Mouse (Mus musculus) CH12.LX (cell line): ENCODE measurements around the gene Ceacam14. TPM values are rescaled to one million over a fixed set of nuclear protein-coding genes. Genes with fewer than 3 reads are reported as not detected.

Experiments used
- DNase-seq: peaks from one replicate; pipeline ENCODE4 v3.0.0-alpha.2; 2013; ENCODE audit errors: extremely low read depth
- H3K27ac ChIP-seq: 2 replicates; pipeline ENCODE4 v1.5.1; 2012; ENCODE audit warnings: low read depth, mild to moderate bottlenecking, control low read depth, moderate library complexity; ENCODE audit not compliant: insufficient read depth
- H3K27me3 ChIP-seq: replicated peaks from 2 replicates; pipeline ENCODE3; 2012; ENCODE audit warnings: inconsistent platforms
- H3K36me3 ChIP-seq, 2 experiments: replicated peaks in 1 of 2; 2 replicates each; pipeline versions ENCODE3 to v1.6.1; 2012; ENCODE audit warnings: inconsistent platforms in 1 of 2, low read length in 1 of 2, mild to moderate bottlenecking in 1 of 2, mixed read lengths in 1 of 2, moderate library complexity in 1 of 2; ENCODE audit not compliant: control insufficient read depth in 1 of 2, insufficient read depth in 1 of 2
- H3K4me1 ChIP-seq, 2 experiments: 2 replicates each; pipeline ENCODE4 v1.6.1; 2012; ENCODE audit warnings: inconsistent platforms in 1 of 2, moderate library complexity in 1 of 2; ENCODE audit not compliant: insufficient read depth in 2 of 2, control insufficient read depth in 1 of 2
- H3K4me2 ChIP-seq: 2 replicates; pipeline ENCODE4 v1.6.1; 2012; ENCODE audit warnings: low read depth, mild to moderate bottlenecking, control low read depth; ENCODE audit not compliant: poor library complexity, insufficient read depth, severe bottlenecking
- H3K4me3 ChIP-seq, 3 experiments: fragments of 150-350 bp in 1 of 3; sonication (generic) in 1 of 3; replicated peaks in 1 of 3; 2 replicates each; pipeline versions ENCODE3 to v1.5.1; 2011 to 2012; ENCODE audit warnings: low read depth in 2 of 3, low read length in 2 of 3, mild to moderate bottlenecking in 2 of 3, moderate library complexity in 2 of 3, control low read depth in 1 of 3, improper control_type of control experiment in 1 of 3, inconsistent platforms in 1 of 3, mixed read lengths in 1 of 3; ENCODE audit not compliant: poor library complexity in 1 of 3
- H3K79me2 ChIP-seq: replicated peaks from 2 replicates; pipeline ENCODE4 v1.6.1; 2012; ENCODE audit warnings: mild to moderate bottlenecking, moderate library complexity; ENCODE audit not compliant: control insufficient read depth, poor library complexity, insufficient read depth, severe bottlenecking; ENCODE audit errors: extremely low read depth
- H3K9ac ChIP-seq: 2 replicates; pipeline ENCODE4 v1.6.1; 2012; ENCODE audit warnings: low read depth, mild to moderate bottlenecking, control low read depth, moderate library complexity; ENCODE audit not compliant: insufficient read depth
- H3K9me3 ChIP-seq: replicated peaks from 2 replicates; pipeline ENCODE3; 2012; ENCODE audit warnings: low read length, inconsistent platforms, mixed read lengths
- CTCF ChIP-seq, 2 experiments: IDR thresholded peaks in 1 of 2; conservative IDR thresholded peaks in 1 of 2; 2 replicates each; pipeline ENCODE4 v1.5.1; 2011 to 2012; ENCODE audit warnings: low read depth in 2 of 2, low read length in 2 of 2, improper control_type of control experiment in 1 of 2, inconsistent platforms in 1 of 2, mild to moderate bottlenecking in 1 of 2, moderate library complexity in 1 of 2
- E2F4 ChIP-seq: IDR thresholded peaks from 2 replicates; pipeline ENCODE4 v1.6.1; 2011; ENCODE audit warnings: low read depth, low read length, improper control_type of control experiment; ENCODE audit not compliant: insufficient replicate concordance
- EP300 ChIP-seq: IDR thresholded peaks from 2 replicates; pipeline ENCODE4 v1.6.1; 2011; ENCODE audit warnings: low read length, improper control_type of control experiment
- ETS1 ChIP-seq: conservative IDR thresholded peaks from 2 replicates; pipeline ENCODE4 v1.6.1; 2012; ENCODE audit warnings: low read depth, mild to moderate bottlenecking, inconsistent platforms, low read length, improper control_type of control experiment, moderate library complexity
- MAZ ChIP-seq: IDR thresholded peaks from 2 replicates; pipeline ENCODE4 v1.6.1; 2012; ENCODE audit warnings: low read depth, mild to moderate bottlenecking, inconsistent platforms, low read length, improper control_type of control experiment, moderate library complexity
- dilution Hi-C: fragments of 300-500 bp; cut with MboI; formaldehyde crosslinking; loops from 2 replicates; pipeline ENCODE4 v1.14.3; 2020; ENCODE audit warnings: low sequenced_read_pairs; ENCODE audit not compliant: extremely low pct_unique_long_range_greater_than_20kb, extremely low pct_ligation_motif_present
- in situ Hi-C: fragments of 300-500 bp; cut with MboI; formaldehyde crosslinking; loops from 3 replicates; pipeline ENCODE4 v1.14.3; 2019; ENCODE audit warnings: low sequenced_read_pairs, low pct_ligation_motif_present, low pct_unique_long_range_greater_than_20kb, mixed read lengths
- polyA plus RNA-seq: library from polyadenylated mRNA; unstranded; fragments of >175 nt; gene quantifications from 2 replicates; pipeline ENCODE4 v1.2.1, GENCODE M21; 2012; ENCODE audit warnings: low read depth; ENCODE audit not compliant: insufficient read length
- total RNA-seq, 2 experiments: library from RNA; depleted of rRNA; stranded (reverse); fragments of 300-350 nt in 1 of 2; fragments of >200 nt in 1 of 2; gene quantifications; 2 replicates each; pipeline ENCODE4 v1.2.3; 2012 to 2014

Gene Ceacam14
- total RNA-seq (2012; rRNA removed) (not detected in 2 replicates), total RNA-seq (2014; rRNA removed) (not detected in 2 replicates), polyA plus RNA-seq (not detected in 2 replicates)

GRCm38 (mm10) chr7:17812333-17812732 is at the start of gene Ceacam14:
TSS of gene Ceacam14 (plus strand) at chr7:17812633.
- Histone ChIP-seq H3K36me3 (no peaks in the 10 kb centered on the region), H3K4me2 (no peak within 1 kb of the TSS), H3K27ac (no peak within 1 kb of the TSS), H3K4me1 (no peaks in the 10 kb centered on the region), H3K27me3 (peaks cover 2% of the 10 kb centered on the region), H3K9ac (no peak within 1 kb of the TSS), H3K9me3 (no peaks in the 10 kb centered on the region), H3K4me3 (no peak within 1 kb of the TSS), H3K79me2 (no peaks in the 10 kb centered on the region)
- dilution Hi-C loops (no loop called here), in situ Hi-C loops (no loop called here)
- DNase-seq, result no peak
- TF ChIP-seq EP300, result no peak
- TF ChIP-seq MAZ, result no peak
- no peak for TF ChIP-seq E2F4
- no peak for TF ChIP-seq ETS1
- TF ChIP-seq CTCF (conservative IDR thresholded peaks at IDR 0.05 in 1 of 2, IDR thresholded peaks at IDR 0.05 in 1 of 2; ENCODE audit: low read depth in 2 of 2, low read length in 2 of 2), result no peak

Other genes with a start within 250 kb of the Ceacam14 start
- gene Ceacam5, start 99.4 kb upstream of the Ceacam14 start, total RNA-seq (2012; rRNA removed), result not detected in 2 replicates
- gene Ceacam5, start 99.4 kb upstream of the Ceacam14 start, total RNA-seq (2014; rRNA removed), result not detected in 2 replicates
- gene Ceacam5, start 99.4 kb upstream of the Ceacam14 start, polyA plus RNA-seq, result not detected in 2 replicates
- gene Gm5155, start 59.1 kb downstream of the Ceacam14 start, total RNA-seq (2012; rRNA removed), result not detected in 2 replicates
- not detected in 2 replicates for gene Gm5155, start 59.1 kb downstream of the Ceacam14 start, total RNA-seq (2014; rRNA removed)
- gene Gm5155, start 59.1 kb downstream of the Ceacam14 start, polyA plus RNA-seq, result not detected in 2 replicates
- not detected in 2 replicates for gene Ceacam11, start 159.5 kb downstream of the Ceacam14 start, total RNA-seq (2012; rRNA removed)
- gene Ceacam11, start 159.5 kb downstream of the Ceacam14 start, total RNA-seq (2014; rRNA removed), result not detected in 2 replicates
- gene Ceacam11, start 159.5 kb downstream of the Ceacam14 start, polyA plus RNA-seq, result not detected in 2 replicates
- gene Ceacam13, start 197.3 kb downstream of the Ceacam14 start, total RNA-seq (2012; rRNA removed), result not detected in 2 replicates
- not detected in 2 replicates for gene Ceacam13, start 197.3 kb downstream of the Ceacam14 start, total RNA-seq (2014; rRNA removed)
- not detected in 2 replicates for gene Ceacam13, start 197.3 kb downstream of the Ceacam14 start, polyA plus RNA-seq